21 mouse cellular contexts compared by ENCODE assay signal in the genomic region with DNA sequence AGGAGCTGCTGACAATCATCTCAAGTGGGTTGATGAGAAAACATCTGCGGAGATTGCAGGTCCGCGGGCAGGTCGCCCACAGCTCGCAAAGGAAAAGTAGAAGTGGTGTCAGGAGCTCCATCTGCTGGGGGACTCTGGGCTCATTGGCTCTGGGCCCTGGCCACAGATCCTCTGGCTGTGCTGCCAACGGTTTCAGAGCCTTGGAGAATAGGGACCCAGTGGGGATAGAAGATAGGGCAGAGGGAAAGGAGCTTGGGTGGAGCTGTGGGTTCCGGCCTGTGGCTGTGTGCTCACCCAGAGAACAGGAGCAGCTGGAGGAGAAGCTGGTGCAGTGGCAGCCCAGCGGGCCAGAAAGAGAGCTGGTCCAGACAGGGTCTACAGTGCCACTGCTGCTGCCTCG.
DNase-seq lines count a peak whose midpoint lies in the region; ATAC-seq lines count a peak whose summit lies in the region.
"Had no signal": no experiment of that assay in that cellular context is flagged by ENCODE, and none has a peak within 500 bp of the region (broad histone marks: within the 10 kb centered on the region; RNA-seq: fewer than 3 reads in every experiment).

No protein-coding gene starts in this region.

- no peaks in the 10 kb centered on the region for H3K9me3 ChIP-seq in heart, embryonic 15.5 days (replicated peaks)
- H3K9me3 ChIP-seq: hindbrain, embryonic 15.5 days had no signal

- no peak overlapping the region for H3K4me2 ChIP-seq in heart, embryonic 15.5 days
- H3K4me2 ChIP-seq: embryonic facial prominence, embryonic 13.5 days; forebrain, embryonic 12.5 days; hindbrain, embryonic 15.5 days had no signal

- no peak overlapping the region for H3K27ac ChIP-seq in heart, embryonic 15.5 days
- H3K27ac ChIP-seq: embryonic facial prominence, embryonic 13.5 days; forebrain, embryonic 12.5 days; hindbrain, embryonic 15.5 days had no signal

- WGBS in heart, embryonic 15.5 days = 72% methylated on average over 9 of the region's 9 CpGs

- H3K36me3 ChIP-seq in heart, embryonic 15.5 days = no peaks in the 10 kb centered on the region
- H3K36me3 ChIP-seq: embryonic facial prominence, embryonic 13.5 days; forebrain, embryonic 12.5 days; G1E; hindbrain, embryonic 15.5 days had no signal

- ATAC-seq in heart, embryonic 15.5 days (replicated peaks; ENCODE audit: insufficient number of reproducible peaks, insufficient read depth, low FRiP score, low read depth) = peak; percentile 14; the same call in 1 of the 2 replicates
- ATAC-seq: CD4-positive, CD25-positive, alpha-beta regulatory T cell, adult 4 months; forebrain, postnatal 0 days; intestine, embryonic 16.5 days had no signal

- peak; percentile 15 for DNase-seq in adrenal gland, adult 2 months
- no peak for DNase-seq in adrenal gland, postnatal 4 days (ENCODE audit: low spot score in 2 of 2)
- no peak for DNase-seq in heart, postnatal 25 days (ENCODE audit: low spot score)
- peak; percentile 40 for DNase-seq in testis, postnatal 10 days (ENCODE audit: low spot score)
- DNase-seq in testis, postnatal 14 days (ENCODE audit: low spot score) = no peak
- no peak for DNase-seq in MN1 (ENCODE audit: low spot score)
- DNase-seq: B cell, adult 2 months; cerebellum, adult 11 months; cerebellum, adult 9-10 months; cerebellum, postnatal 36 days; forebrain, postnatal 0 days; gastrocnemius, postnatal 14 days; heart, postnatal 36 days; kidney, adult 2 months had no signal

- H3K9ac ChIP-seq in heart, embryonic 15.5 days = no peak overlapping the region
- H3K9ac ChIP-seq: embryonic facial prominence, embryonic 13.5 days; forebrain, embryonic 12.5 days; forebrain, postnatal 0 days; hindbrain, embryonic 15.5 days had no signal

- no peak overlapping the region for H3K4me3 ChIP-seq in heart, embryonic 15.5 days
- H3K4me3 ChIP-seq: embryonic facial prominence, embryonic 13.5 days; forebrain, embryonic 12.5 days; hindbrain, embryonic 15.5 days had no signal

- intact Hi-C loops in heart, postnatal 25 days (cut with DNase I) = no loop called here

- H3K27me3 ChIP-seq in heart, embryonic 15.5 days = no peaks in the 10 kb centered on the region
- H3K27me3 ChIP-seq: embryonic facial prominence, embryonic 13.5 days; forebrain, embryonic 12.5 days; hindbrain, embryonic 15.5 days had no signal

- 0 out of 2 replicates have a peak, but pooled peaks cover 2% of the 10 kb centered on the region for H3K4me1 ChIP-seq in heart, embryonic 15.5 days (replicated peaks)
- H3K4me1 ChIP-seq: embryonic facial prominence, embryonic 13.5 days; forebrain, embryonic 12.5 days; hindbrain, embryonic 15.5 days had no signal

Comparison
In these comparisons a context has a peak if more than half of its experiments do, and no peak if none do; other contexts are left out.
1. DNase-seq: peak in adrenal gland, adult 2 months (single experiment) and testis, postnatal 10 days (single experiment); none in adrenal gland, postnatal 4 days (0 of 2), heart, postnatal 25 days (single experiment), testis, postnatal 14 days (single experiment) and MN1 (single experiment).